Comparison of ENCODE assay signal across 28 mouse cellular contexts in genomic region chr6:8403127-8403526, GRCm38 (mm10).
DNase-seq lines count a peak whose midpoint lies in the region; ATAC-seq and TF ChIP-seq lines count a peak whose summit lies in the region.
"Had no signal": no experiment of that assay in that cellular context is flagged by ENCODE, and none has a peak within 500 bp of the region (broad histone marks: within the 10 kb centered on the region; RNA-seq: fewer than 3 reads in every experiment).

No protein-coding gene starts in this region.

- H3K36me3 ChIP-seq in heart, embryonic 12.5 days: 0 out of 2 replicates have a peak, but pooled peaks cover 4% of the 10 kb centered on the region
- H3K36me3 ChIP-seq: forebrain, embryonic 10.5 days; heart, embryonic 15.5 days; hindbrain, embryonic 10.5 days had no signal

- H3K4me2 ChIP-seq in heart, embryonic 12.5 days: no peak overlapping the region
- H3K4me2 ChIP-seq: forebrain, embryonic 13.5 days; heart, embryonic 11.5 days; heart, embryonic 15.5 days; hindbrain, embryonic 13.5 days had no signal

- H3K9me3 ChIP-seq in heart, embryonic 12.5 days (replicated peaks): no peaks in the 10 kb centered on the region
- H3K9me3 ChIP-seq: forebrain, embryonic 10.5 days; forebrain, embryonic 13.5 days; G1E; heart, embryonic 15.5 days; hindbrain, embryonic 10.5 days; hindbrain, embryonic 13.5 days had no signal

- H3K4me3 ChIP-seq in heart, embryonic 12.5 days: no peak overlapping the region
- no peak overlapping the region for H3K4me3 ChIP-seq in left cerebral cortex, adult 2 months
- H3K4me3 ChIP-seq: forebrain, embryonic 10.5 days; forebrain, embryonic 13.5 days; heart, embryonic 15.5 days; hindbrain, embryonic 10.5 days; hindbrain, embryonic 13.5 days had no signal

- H3K9ac ChIP-seq in heart, embryonic 12.5 days: no peak overlapping the region
- H3K9ac ChIP-seq: forebrain, embryonic 13.5 days; heart, embryonic 15.5 days; hindbrain, embryonic 13.5 days had no signal

- peak; percentile 33 for DNase-seq in heart, adult 11 months
- DNase-seq in left cerebral cortex, adult 2 months (ENCODE audit: extremely low spot score in 1 of 2, low spot score in 2 of 2): no peak
- no peak for DNase-seq in left cerebral cortex, adult 11 months (ENCODE audit: low spot score)
- DNase-seq in brain, adult 2 months (ENCODE audit: low read depth, low spot score): peak; percentile 78
- DNase-seq in telencephalon, adult 2 months (ENCODE audit: low read depth, low spot score): peak; percentile 71
- no peak for DNase-seq in heart, adult 18-20 months
- DNase-seq: adrenal gland, postnatal 10 days; adrenal gland, postnatal 36 days; B cell, adult 2 months; cerebellum, adult 11 months; cerebellum, adult 2 months; cerebellum, postnatal 10 days; cerebellum, postnatal 36 days; gastrocnemius, postnatal 25 days; heart, postnatal 10 days; heart, postnatal 36 days had no signal

- no peak for ATAC-seq in heart, embryonic 12.5 days (ENCODE audit: insufficient number of reproducible peaks, low FRiP score)
- ATAC-seq: forebrain, embryonic 13.5 days; forebrain, embryonic 16.5 days; hindbrain, embryonic 16.5 days; Patski had no signal

- 0 out of 2 replicates have a peak, but pooled peaks cover 2% of the 10 kb centered on the region for H3K4me1 ChIP-seq in heart, embryonic 12.5 days (replicated peaks)
- H3K4me1 ChIP-seq: hindbrain, embryonic 10.5 days; hindbrain, embryonic 13.5 days had no signal

- no peak for TF ChIP-seq CTCF in left cerebral cortex, adult 2 months (IDR thresholded peaks at IDR 0.05)

- H3K27ac ChIP-seq in heart, embryonic 12.5 days (ENCODE audit: poor library complexity, severe bottlenecking): no peak overlapping the region
- peak overlapping the region; percentile 24 for H3K27ac ChIP-seq in left cerebral cortex, adult 2 months
- H3K27ac ChIP-seq: forebrain, embryonic 10.5 days; forebrain, embryonic 13.5 days; heart, embryonic 15.5 days; hindbrain, embryonic 10.5 days; hindbrain, embryonic 13.5 days had no signal

- intact Hi-C loops in left cerebral cortex, adult 2 months (cut with DNase I): no loop called here

- WGBS in heart, embryonic 12.5 days: 86% methylated on average over 5 of the region's 5 CpGs

- H3K27me3 ChIP-seq in heart, embryonic 12.5 days (replicated peaks): no peaks in the 10 kb centered on the region
- H3K27me3 ChIP-seq: CH12.LX; forebrain, embryonic 13.5 days; heart, embryonic 15.5 days; hindbrain, embryonic 13.5 days; Patski had no signal

Comparison
In these comparisons a context has a peak if more than half of its experiments do, and no peak if none do; other contexts are left out.
1. DNase-seq: peak in heart, adult 11 months (single experiment), brain, adult 2 months (single experiment) and telencephalon, adult 2 months (single experiment); none in left cerebral cortex, adult 2 months (0 of 2), left cerebral cortex, adult 11 months (single experiment) and heart, adult 18-20 months (0 of 2).